Mouse (Mus musculus) G1E (cell line): ENCODE measurements around the gene Yipf4.

Source experiments
- CTCF ChIP-seq: IDR thresholded peaks from 2 replicates; pipeline ENCODE4 v1.5.1; 2012; ENCODE audit warnings: low read depth, low read length, inconsistent platforms, mixed read lengths
- GATA1 ChIP-seq: IDR thresholded peaks from 2 replicates; pipeline ENCODE4 v1.6.1; 2012; ENCODE audit warnings: borderline replicate concordance, low read length, inconsistent platforms, mixed read lengths

GRCm38 (mm10) chr17:74491565-74491964, 2.3 kb downstream of the Yipf4 start:
- TF ChIP-seq CTCF = no peak
- no peak for TF ChIP-seq GATA1
